Mouse (Mus musculus) ovary, postnatal 14 days (tissue): Measurements from ENCODE around the gene Eya2.
A peak's percentile ranks its signal among the peaks of the same experiment; 100 is the strongest.

Source experiments
- DNase-seq: peaks from one replicate; pipeline ENCODE4 v3.0.0; 2022; ENCODE audit warnings: low spot score

The Eya2 gene

GRCm38 (mm10) chr2:165653001-165653921 lies 58.4 kb downstream of the Eya2 start:
- DNase-seq, result no peak

- DNase-seq, result no peak
Measured at GRCm38 (mm10) chr2:165654151-165654550, 59.3 kb downstream of the Eya2 start.

- no peak for DNase-seq
Measured at GRCm38 (mm10) chr2:165654696-165655491, 60.1 kb downstream of the Eya2 start.

- DNase-seq, result no peak
Measured at GRCm38 (mm10) chr2:165656541-165656940, 61.7 kb downstream of the Eya2 start.

GRCm38 (mm10) chr2:165656956-165657355 lies 62.1 kb downstream of the Eya2 start:
- DNase-seq, result no peak

GRCm38 (mm10) chr2:165659552-165659951 lies 64.7 kb downstream of the Eya2 start:
- no peak for DNase-seq

GRCm38 (mm10) chr2:165663266-165663665 lies 68.4 kb downstream of the Eya2 start:
- DNase-seq, result no peak

- DNase-seq, result no peak
Measured at GRCm38 (mm10) chr2:165664648-165665047, 69.8 kb downstream of the Eya2 start.

- DNase-seq, result no peak
Measured at GRCm38 (mm10) chr2:165665176-165665575, 70.3 kb downstream of the Eya2 start.

- DNase-seq, result no peak
Measured at GRCm38 (mm10) chr2:165667096-165667495, 72.3 kb downstream of the Eya2 start.

- DNase-seq, result no peak
Measured at GRCm38 (mm10) chr2:165682719-165683118, 87.9 kb downstream of the Eya2 start.

- no peak for DNase-seq
Measured at GRCm38 (mm10) chr2:165687516-165687915, 92.7 kb downstream of the Eya2 start.

GRCm38 (mm10) chr2:165688896-165689295 lies 94.1 kb downstream of the Eya2 start:
- no peak for DNase-seq

- no peak for DNase-seq
Measured at GRCm38 (mm10) chr2:165691016-165691415, 96.2 kb downstream of the Eya2 start.

- DNase-seq, result peak; percentile 62
Measured at GRCm38 (mm10) chr2:165692944-165693660, 98.3 kb downstream of the Eya2 start.

- DNase-seq, result no peak
Measured at GRCm38 (mm10) chr2:165694767-165695166, 99.9 kb downstream of the Eya2 start.

GRCm38 (mm10) chr2:165700252-165700908 lies 105.5 kb downstream of the Eya2 start:
- DNase-seq, result no peak

GRCm38 (mm10) chr2:165703033-165703805 lies 108.4 kb downstream of the Eya2 start:
- no peak for DNase-seq

- no peak for DNase-seq
Measured at GRCm38 (mm10) chr2:165708266-165708665, 113.4 kb downstream of the Eya2 start.

- no peak for DNase-seq
Measured at GRCm38 (mm10) chr2:165716688-165717087, 121.9 kb downstream of the Eya2 start.
